Mouse (Mus musculus) spleen, postnatal 4 days (tissue): ENCODE results near the gene Prep.
A peak's percentile ranks its signal among the peaks of the same experiment; 100 is the strongest.

Experiments
- DNase-seq, 2 experiments: peaks; one replicate each; pipeline ENCODE4 v3.0.0; 2022; ENCODE audit warnings: low spot score in 2 of 2

Gene Prep

DNA sequence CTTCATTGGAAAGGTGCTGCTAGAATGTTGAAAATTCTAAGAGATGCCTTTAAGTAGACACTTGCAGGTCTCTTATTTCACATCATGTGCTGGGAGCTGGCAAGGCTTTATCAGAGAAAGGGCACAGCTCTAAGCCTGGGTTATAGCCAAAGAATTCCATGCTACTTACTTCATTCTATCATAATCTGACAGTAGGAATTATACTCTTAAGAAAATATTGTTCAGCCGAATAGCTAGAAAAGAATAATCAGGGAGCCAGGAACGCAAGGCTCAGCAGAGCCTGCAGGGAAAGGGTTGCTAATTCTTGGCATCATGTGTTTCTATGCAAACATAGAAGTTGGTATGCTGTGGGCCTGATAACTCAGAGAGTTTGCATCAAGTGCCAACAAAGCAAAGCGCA lies 114.3 kb downstream of the Prep start:
- peak in 1 of 2 experiments; percentile 11 for DNase-seq

- no peak for DNase-seq
Observed at GRCm38 (mm10) chr10:45185457-45185856, 118.5 kb downstream of the Prep start.

DNA sequence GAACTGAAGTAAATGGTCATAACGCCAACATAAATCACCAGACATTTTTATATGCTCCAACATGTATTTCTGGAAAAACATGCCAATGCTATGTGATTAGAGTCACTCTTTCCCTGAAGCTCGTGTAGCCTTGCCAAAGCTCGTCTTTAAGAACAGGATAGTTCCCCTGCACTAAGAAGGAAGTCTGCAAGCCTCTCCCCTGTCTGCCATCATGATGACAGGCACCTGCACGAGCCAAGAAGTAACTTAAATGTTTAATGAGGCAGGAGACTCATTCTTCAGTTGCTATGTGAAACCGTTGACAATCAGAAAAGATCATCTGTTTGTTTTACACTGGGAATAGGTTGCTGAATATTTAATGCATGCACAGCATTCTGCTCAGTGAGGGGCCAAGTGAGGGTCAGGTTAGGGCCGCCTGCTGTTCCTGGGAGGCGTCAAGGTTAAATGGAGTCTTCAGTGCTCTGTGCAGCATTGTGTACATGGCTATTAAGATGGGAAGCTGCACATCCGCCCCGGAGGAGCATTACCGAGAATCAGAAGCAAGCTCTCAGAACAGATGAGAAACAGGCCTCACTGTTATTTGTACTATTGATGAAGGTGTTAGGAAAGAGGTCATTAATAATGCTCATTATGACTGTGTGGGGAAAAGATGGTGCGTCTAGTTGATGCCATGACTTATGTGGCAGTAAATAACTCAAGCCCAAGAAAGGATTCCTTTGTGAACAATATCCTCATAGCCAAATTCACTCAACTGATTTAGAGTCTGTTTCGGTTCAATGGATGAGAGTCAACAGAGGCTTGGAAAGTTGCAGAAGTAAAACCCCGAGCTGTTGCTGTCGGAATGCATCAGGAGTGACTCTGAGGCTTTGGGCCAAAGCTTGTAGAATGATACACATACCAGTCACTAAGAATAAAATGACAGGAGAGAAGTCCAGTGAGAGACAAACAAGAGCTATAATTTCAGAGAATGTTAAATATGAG lies 126.6 kb downstream of the Prep start:
- no peak for DNase-seq

DNA sequence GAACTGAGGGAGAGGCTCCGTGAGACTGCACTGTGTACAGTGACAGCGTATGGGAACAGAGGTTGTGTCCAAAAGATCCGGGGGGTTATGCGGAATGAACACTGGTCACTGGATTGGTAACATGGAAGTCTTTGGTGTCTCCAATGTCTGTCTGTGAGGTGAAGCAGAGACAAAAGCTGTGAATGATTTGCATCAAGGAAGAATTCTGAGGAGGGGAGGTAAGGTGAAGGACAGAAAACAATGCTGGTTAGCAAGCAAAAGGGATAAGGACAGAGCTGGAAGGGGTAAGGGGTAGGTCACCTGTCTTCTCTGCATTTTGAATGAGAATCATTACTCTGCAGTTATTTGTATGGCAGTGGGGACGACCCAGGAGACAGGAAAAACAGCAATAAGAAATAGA lies 127.5 kb downstream of the Prep start:
- no peak for DNase-seq

- DNase-seq = no peak
Observed at GRCm38 (mm10) chr10:45204582-45204981, 137.6 kb downstream of the Prep start.

DNA sequence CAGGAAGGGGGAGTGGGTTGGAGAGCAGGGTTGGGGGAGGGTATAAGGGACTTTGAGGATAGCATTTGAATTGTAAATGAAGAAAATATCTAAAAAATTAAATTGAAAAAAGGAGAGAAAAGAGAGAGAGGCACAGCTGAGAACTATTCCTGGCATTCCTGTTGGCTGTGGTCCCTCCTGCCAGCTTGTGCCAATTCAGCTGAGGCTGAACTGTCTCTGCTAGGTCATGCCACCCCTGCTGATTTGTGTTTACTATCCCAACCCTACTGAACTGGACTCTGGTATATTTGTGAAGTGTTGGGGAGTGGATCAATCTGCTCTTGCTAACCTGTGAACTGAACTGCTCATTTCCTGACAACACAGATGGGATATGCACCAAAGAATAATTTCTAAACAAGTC lies 143.2 kb downstream of the Prep start:
- DNase-seq = no peak

DNA sequence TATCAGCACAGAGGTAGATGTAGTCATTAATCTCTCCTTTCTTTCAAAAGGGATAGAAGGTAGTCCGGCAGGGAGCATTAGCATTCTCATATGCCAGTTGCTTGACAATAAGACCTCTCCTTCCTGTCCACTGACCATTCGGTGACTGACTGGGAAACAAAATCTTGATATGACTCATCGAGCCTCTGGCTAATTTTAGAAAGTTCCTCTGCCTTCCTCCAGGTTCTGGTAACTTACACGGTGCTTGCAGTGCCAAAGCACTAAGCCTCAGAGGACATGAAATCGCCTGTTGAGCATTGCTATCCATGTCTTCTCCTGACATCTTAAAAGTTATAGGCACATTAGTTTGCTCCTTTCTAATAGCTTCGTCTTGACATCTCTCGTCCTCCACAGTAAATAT lies 149.7 kb downstream of the Prep start:
- DNase-seq = no peak
